Mouse (Mus musculus) gastrocnemius, postnatal 14 days (tissue): ENCODE data around the gene Prpf38a. TPM values are rescaled to one million over a fixed set of nuclear protein-coding genes. Genes with fewer than 3 reads are reported as not detected.

ENCODE experiments used
- DNase-seq: peaks from one replicate; pipeline ENCODE4 v3.0.0; 2021; ENCODE audit warnings: mixed read lengths
- intact Hi-C: fragments of 180-260 bp; cut with DNase I; formaldehyde crosslinking; loops from one replicate; pipeline ENCODE4 v1.15.1; 2025; ENCODE audit warnings: low total_unique reads
- long read RNA-seq, 2 experiments: library from polyadenylated mRNA; stranded (forward); transcript quantifications; one replicate each; pipeline ENCODE4 v2.0.0; 2021
- total RNA-seq, 2 experiments: library from RNA; stranded (reverse); gene quantifications; 2 replicates each; pipeline ENCODE4 v1.2.3; 2021

Gene Prpf38a
- total RNA-seq: 10 to 100 TPM; 15.6 to 17.4 TPM
- long read RNA-seq, experiment 1, transcript Prpf38a-201 (10 exons, 1,516 nt): major isoform, 18 of 23 reads
- long read RNA-seq, experiment 1, partial matches to known transcripts: 1 of 23 reads
- long read RNA-seq, experiment 1, other reads (novel, unspliced or antisense): 4 of 23 reads
- long read RNA-seq, experiment 2, transcript Prpf38a-201 (10 exons, 1,516 nt): major isoform, 15 of 15 reads
- long read RNA-seq, experiment 2, partial matches to known transcripts: 0 of 15 reads
- long read RNA-seq, experiment 2, other reads (novel, unspliced or antisense): 0 of 15 reads

DNA sequence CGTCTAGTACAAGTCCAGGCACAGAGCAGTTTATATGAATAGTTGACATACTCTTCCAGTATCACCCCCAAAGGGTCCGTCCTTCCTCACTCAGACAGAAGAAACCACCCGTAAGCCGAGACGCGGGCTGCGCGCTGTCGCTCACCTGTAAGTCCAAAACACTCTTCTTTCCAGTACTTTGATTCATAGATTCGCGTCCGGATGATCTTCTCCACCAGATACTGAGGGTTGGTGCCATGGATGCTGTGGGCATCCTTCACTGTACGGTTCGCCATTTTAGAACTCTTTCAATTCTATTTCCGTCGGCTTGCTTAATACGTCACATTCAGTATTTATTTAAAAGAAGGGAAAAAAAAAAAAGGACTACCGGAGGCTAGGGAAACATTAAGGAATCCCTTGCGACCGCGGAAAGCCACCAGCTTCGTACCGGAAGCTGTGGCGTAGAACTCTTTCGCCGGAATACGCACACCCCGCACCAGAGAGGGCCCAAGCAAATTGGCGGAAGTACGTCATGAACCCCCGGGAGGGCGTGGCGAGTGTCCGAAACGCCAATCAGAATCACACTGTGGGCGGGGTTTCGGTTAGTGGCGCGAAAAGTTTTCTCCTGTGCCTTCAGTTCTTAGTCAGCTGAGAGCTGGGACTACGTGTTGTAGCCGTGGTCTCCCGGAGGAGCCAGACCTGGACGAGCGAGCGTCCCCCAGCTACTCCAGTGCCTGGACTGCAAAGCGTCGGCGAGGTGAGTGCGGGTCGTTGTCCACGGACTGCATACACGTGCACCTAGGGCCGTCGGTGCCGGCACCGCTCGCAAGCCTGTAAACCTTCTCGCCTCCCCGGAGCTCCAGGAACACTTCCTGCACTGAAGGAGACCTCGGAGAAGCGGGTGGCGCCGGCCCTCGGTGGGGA, at the start of gene Prpf38a, which contains the start of gene Orc1:
Prpf38a (minus strand) TSS at position 497 of the 903 bp plus-strand sequence.
Orc1 (plus strand) TSS at position 584 of the 903 bp plus-strand sequence.
- intact Hi-C loops: no loop called here
- DNase-seq: peak; percentile 95

DNA sequence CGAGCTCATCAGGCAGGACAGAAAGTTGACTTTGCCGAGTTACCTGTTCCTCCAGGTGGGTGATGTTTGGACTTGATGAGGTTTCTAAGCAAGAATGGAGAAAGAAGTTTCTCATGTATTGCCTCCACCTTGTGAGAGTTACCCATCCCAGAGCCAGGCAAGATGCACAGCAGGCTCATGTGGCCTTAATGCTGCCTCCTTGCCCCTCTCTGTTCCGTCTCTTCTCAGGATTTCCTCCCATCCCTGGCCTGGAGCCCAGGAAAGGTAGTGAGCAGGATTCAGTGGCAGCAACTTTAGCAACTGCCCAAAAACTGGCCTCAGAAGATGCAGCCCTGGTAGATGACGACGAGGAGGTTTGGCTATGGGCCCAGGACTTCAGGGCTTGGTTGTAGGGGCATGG, 47.9 kb upstream of the Prpf38a start:
- intact Hi-C loops: no loop called here
- no peak for DNase-seq

DNA sequence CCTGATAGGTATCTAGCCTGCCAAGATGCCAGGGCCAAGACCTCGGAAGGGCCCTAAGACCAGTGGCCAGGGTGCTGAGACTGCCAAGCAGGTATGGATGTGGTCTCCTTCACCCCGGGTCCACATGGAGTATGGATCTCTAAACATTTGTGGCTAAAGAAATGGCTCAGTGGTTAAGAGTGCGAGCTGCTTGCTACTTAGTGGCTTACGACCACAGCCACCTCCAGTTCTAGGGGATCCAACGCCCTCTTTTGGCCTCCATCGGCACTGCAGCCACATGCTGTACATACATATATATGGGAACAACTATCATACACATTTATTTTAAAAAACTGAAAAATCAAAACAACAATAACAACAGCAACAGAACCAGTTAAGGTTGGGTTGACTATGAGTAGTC, 42.4 kb upstream of the Prpf38a start:
- no peak for DNase-seq
- intact Hi-C loops: no loop called here

DNA sequence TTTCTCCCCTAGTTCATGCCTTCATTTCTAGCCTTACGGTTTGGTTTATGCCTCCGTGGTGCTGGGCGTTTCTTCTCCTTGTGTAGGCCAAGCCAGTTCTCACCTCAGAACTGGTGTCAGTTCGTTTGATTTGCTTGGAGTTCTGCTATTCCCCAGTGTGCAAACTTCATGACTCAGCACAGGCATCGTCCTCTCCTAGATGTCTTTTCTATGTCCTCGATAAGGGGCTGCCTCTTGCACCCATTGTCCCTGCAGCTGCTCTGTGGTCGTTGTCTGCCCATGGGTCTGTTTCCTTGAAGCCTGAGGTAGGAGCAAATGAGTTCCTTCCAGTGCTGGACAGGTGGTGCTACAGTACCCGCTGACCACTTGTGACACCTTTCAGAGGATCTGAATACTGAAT, 41.4 kb upstream of the Prpf38a start:
- no peak for DNase-seq
- intact Hi-C loops: no loop called here

DNA sequence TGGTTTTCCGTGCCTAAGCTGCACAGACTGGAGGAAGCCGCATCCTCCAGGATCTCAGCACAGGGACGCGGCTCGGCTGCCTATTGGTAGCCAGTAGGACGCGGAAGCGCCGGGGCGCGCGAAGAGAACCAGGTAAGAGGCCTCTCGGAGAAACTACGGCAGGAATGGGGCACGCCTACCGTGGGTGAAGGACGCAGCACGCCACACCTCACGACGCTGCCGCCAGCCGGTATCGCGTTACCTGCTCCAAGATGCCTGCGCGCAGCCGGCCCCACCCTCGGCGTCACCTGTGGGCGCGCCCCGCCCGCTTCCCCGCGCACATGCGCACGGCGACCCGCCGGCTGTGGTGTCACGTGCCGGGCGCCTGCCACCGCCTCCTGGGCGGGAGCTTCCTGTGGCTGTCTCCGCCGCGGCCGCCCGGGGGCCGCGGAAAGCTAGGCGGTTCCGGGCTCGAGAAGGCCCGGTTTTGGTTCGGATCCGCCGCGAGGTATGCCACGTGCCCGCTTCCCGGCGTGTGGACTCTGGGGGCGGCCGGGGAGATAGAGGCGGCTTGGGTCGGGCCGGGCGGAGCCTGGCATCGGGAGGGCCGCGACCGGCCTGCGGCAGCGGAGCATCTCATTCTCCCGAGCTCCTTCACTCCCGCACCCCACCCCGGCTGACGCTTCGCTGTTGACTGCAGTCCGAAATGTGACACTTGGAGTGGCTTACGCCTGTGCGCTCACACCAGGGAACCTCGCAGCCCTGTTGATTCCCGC, 40.6 kb upstream of the Prpf38a start, which contains the start of gene Cc2d1b:
Cc2d1b (plus strand) TSS at position 354 of the 755 bp plus-strand sequence.
- intact Hi-C loops: no loop called here

DNA sequence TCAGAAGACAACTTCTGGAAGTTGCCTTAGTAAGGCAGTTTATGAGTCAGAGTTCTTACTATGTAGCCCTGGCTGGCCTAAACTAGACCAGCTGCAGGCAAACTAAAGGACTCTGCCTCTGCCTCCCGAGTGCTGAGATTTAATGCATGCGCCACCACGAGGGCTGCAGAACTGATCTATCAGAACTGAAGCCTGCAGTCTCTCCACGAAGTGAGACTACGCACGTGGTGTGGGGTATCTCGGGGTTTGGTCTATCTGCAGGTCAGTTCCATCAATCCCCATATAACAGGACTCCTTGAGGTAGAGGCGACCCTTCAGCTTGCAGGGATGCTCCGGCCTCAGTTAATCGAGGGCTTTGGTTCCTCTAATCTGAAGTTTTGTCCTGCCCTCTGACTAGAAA, 40.0 kb upstream of the Prpf38a start:
- DNase-seq: no peak
- intact Hi-C loops: no loop called here

More for the DNA sequence above, 40.6 kb upstream of the Prpf38a start, which contains the start of gene Cc2d1b:
- peak; percentile 90 for DNase-seq

DNA sequence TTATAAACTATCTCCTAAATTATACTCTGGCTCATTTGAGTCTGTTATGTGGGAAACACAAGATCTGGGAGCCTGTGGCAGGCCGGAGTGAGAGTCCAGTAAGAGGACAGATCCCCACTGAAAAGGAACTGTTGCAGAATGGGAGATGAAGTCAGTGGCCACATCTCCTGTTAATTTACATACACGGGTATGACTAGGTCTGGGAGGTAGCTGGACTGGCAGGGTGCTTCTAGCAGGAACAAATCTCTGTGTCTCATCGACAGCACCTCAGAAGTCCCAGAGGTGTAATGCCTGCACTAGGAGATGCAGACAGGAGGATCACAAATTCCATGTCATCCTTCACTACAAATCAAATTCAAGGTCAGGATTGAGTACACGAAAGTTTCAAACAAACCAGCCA, 39.5 kb upstream of the Prpf38a start:
- intact Hi-C loops: no loop called here
- DNase-seq: no peak

DNA sequence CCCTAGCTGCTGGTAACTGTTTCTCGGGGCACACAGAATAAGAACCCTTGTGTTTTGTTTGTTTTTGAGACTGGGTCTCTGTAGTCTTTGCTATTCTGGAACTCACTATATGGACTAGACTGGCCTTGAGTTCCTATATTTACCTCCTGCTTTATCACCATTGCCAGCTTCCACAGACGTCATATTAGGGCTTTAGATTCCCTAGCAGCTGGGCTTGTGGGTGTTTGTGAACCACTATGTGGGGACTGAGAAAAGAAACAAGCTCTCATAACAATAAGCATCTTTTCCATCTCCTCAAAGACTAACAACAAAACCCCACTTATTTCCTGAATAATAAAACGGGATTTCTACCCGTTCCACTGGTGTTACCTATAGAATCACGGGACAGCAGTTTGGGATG, 31.8 kb upstream of the Prpf38a start:
- intact Hi-C loops: no loop called here
- no peak for DNase-seq

DNA sequence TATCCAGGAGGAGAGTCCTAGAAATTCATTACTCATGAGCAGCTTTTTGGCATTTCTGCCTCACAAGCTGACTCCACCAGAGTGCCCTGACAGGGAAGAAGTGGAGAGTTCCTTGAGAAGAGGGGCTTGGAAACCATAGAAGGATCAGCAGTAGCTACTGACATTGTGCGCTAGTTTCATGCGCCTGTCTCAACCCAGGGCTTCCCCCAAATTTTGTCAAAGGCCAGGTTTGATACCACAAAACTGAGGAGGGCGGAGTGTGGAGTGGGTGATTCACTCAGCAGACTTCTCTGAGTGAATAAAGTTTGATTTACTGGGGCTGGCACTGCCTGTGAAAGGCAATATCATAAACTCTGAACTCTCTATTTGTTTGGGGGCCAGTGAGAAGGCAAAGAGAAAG, 29.5 kb upstream of the Prpf38a start:
- no peak for DNase-seq
- intact Hi-C loops: no loop called here

DNA sequence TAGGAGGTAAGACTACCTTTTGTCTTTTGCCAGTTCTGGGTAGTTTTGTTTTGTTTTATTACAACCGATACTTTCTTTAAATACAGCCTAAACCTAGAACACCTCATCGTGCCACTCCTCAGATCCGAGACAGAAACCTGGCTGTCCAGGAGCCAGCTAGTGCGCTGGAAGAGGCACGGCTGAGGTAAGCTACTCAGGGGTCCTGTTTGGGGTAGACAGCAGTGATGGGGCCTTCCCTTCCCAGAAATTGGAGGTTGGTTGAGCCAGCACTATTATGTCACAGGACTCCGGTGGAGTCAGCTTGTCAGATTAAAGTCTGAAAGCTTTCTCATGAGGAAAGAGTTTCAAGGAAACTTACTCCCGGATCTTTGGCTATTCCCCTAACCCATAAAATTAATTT, 22.7 kb upstream of the Prpf38a start:
- DNase-seq: no peak
- intact Hi-C loops: no loop called here

DNA sequence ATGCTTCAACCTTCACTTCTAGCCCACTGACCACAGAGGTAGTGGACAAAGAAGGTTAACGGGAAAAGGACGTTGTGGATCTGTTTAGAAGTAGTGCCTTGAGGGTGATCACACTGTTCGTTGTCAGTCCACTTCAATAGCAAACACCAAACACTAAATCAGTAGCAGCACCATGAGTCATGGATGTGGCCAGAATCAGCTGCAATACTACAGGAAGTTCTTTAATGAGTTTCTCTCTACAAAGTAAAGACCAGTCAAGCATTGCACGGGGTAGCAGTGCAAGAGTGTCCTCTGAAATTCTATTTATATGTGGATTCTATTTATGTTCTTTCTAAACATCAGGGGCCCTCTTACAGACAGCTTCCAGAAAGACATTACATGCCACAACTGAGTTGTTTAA, 19.2 kb upstream of the Prpf38a start:
- intact Hi-C loops: no loop called here
- DNase-seq: no peak

DNA sequence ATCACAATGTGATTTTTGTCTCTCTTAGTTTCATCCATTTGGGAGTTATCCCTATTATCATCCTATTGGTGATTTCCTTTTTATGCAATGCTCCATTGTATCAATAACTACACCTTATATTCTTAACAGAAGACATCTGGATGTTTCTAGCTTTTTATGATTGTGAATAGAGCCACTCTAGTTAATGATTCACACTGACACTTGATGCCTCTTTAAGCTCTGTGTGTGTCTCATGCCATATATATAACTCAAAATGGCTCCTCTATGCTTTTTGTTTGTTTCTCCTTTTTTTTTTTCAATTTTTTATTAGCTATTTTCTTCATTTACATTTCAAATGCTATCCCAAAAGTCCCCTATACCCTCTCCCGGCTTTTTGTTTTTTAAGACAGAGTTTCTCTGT, 16.6 kb upstream of the Prpf38a start:
- no peak for DNase-seq
- intact Hi-C loops: no loop called here

DNA sequence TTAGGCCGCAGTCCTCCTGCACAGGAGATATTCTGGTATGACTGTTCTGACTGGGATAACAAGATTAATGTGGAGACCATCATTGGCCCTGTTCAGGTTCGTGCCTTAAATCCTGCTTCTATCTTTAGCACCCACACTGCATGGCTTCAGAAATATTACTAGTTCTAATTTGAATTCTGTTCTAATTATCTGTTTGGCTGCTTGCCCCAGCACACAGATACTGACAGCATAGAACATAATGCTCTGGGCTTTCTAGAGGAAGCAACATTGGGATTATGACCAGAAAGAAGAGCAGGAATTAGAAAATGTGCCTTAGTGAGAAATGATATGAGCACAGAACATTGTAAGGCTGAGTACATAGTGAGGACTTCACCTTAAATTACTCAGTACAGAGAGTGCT, 14.2 kb upstream of the Prpf38a start:
- intact Hi-C loops: no loop called here
- no peak for DNase-seq

DNA sequence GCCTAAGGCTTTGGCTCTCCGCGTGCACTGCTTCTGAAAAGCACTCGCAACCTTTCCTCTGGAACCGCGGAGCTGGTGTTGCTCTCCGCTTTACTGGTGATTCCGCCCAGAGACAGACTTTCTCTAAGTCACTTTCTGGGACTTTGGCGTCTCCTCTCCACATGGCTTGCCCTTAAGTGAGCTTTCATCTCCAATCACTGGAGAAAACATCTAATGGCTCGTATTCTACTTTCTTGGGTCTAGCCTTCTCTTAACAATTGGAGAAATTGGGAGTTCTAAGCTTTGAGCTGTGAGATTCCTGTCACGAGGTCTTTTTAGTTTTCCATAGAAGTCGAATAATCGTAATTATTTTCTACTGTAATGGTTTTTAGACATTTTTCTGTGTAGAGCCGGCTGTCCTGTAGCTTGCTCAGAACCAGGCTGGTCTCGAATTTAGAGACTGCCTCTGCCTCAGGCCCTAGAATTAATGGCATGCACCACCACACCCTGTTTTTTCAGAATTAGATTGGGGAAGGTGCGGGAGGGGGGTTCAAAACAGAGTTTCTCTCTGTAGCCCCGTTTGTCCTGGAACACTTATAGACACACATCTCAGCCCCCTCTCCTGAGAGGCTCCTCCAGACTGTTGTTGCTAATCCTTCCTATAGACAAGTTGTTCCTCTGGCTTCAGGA, 741 bp upstream of the Prpf38a start:
- DNase-seq: no peak
- intact Hi-C loops: no loop called here

DNA sequence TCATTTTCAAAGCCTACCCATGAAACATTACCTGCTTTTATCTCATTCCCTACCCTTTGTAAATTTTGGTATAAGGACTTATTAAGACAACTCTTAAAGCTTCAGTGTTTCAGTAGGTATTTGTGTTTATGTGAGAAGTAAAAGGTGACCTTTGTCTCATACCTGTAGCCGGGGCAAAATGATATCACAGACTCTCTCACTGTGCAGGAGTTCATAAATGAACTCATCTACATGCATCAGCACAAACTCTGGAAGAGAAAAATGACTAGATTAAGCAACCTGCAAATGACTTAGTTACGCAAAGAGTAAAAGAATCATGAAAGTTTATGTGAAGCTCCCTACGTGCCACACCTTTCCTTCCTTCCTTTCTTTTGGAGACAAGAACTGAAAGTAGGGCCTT, 6.5 kb downstream of the Prpf38a start:
- intact Hi-C loops: no loop called here
- no peak for DNase-seq

DNA sequence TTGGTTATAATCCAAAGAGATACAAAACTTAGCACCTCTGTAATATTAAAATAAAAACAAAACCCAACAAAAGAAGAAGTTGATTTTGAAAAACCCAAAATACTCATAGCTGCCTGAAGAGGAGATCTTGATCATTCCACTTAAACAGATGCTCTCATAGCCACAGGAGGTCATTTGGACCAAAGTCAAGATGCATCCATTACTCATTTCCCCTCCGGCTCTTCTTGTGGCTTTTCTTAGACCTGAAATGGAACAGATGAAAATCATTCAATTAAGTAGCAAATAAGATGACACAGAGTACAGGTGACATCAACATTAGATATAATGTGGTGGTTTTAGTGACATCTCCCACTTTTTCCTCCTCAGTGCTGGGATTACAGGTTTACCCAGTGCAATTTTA, 14.1 kb downstream of the Prpf38a start:
- intact Hi-C loops: no loop called here
- DNase-seq: no peak

DNA sequence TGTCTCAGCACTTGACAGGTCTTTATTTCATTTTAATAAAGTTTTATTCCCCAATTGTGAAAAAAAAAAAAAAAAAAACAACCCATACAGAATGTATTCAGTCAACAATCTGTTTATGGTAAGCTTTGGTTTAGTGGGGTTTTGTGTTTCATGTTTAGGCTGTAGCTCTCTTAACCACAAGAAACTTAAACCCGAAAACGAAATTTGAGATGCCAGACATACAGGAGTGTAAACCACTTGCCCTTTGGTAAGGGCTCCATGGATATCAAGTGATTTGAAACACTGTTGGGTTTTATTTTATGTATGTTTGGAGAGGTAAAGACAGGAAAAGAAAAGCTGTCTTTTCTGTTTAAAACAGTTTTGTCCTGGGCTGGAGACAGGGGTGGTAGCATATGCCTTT, 39.4 kb downstream of the Prpf38a start:
- intact Hi-C loops: no loop called here
- DNase-seq: no peak
